Mouse (Mus musculus) right cerebral cortex, adult 2 months (tissue): ENCODE data around the gene Urod.

Source experiments
- DNase-seq, 2 experiments: peaks; one replicate each; pipeline ENCODE4 v3.0.0; 2021 to 2022; ENCODE audit warnings: low spot score in 2 of 2

The Urod gene

GRCm38 (mm10) chr4:116993672-116994621, at the start of gene Urod:
Urod (minus strand) TSS chr4:116994413.
- peak; percentile 95 for DNase-seq

GRCm38 (mm10) chr4:117041283-117041721, 47.1 kb upstream of the Urod start:
- DNase-seq = no peak

DNA sequence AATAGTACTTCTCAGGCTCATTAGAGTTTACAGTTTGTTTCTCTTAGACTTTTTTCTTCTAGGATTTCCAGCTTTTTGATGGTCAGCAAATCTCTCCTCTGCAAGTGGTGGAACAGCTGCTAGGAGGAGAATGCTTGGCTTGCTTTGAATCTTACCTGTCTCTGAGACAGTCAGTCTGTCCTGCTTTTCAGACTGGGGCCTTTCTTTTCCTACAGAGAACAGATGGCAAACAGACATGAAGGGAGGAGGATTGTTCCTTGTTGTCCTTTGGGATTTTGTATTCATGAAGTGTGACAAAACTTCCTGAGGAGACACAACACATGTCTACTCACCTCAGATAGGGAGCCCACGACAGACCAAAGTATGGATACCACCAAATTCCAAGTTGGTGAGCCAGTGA, 46.6 kb upstream of the Urod start:
- DNase-seq = no peak

DNA sequence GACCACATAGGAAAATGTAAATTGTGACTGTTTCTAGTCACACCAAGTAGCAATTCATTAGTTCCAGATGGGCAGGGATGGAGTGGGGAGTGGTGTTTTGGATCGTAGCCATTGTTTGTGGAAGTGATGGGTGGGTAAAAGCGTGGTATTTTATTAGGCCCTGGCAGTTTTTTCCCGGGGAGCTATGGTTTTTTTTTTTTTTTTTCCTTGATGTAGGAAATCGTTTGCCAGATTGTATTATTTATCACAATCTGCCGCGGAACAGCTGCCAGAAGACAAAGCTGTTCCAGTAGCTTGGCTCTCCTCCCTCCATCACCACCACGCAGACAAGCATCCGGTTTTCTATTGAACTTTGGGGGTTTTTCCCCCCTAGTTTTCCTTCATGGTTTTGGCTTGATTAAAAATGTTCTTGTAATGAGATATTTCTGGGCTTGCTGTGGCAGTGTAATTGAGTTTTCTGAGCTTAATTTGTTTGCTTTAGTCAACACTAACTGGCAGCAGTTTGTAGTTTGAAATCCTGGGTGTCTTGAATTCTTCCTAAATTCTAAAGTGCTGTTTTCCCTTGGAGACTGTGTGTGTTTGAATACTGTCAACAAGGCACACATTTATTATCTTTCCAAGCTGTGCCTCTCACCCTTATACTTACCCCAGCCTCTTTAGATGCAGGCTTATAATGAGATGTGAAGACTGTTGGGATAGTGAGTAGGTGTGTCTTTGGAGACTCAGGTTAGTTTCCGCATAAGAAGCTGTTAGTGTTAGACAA, 45.9 kb upstream of the Urod start:
- DNase-seq = peak; percentile 61 to 63

GRCm38 (mm10) chr4:117031105-117031504, 36.9 kb upstream of the Urod start:
- DNase-seq = no peak

DNA sequence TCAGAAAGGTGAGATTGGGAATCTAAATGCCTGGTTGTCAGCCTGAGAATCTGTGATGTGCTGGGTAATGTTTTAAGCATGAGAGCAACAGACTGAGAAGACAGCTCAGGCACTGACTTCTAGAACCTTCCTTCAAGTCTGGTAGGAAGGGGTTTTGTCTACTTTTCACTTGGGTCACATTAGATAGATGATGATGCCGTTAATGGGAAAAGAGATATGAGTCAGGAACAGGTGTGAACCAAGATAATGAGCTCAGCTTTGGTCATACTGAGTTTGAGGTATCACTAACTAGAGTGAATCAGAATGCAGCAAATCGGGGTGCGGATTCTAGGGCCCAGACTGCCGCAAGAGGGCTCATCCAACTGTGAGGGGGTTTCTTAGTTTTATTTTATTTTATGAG, 29.3 kb upstream of the Urod start:
- no peak for DNase-seq

DNA sequence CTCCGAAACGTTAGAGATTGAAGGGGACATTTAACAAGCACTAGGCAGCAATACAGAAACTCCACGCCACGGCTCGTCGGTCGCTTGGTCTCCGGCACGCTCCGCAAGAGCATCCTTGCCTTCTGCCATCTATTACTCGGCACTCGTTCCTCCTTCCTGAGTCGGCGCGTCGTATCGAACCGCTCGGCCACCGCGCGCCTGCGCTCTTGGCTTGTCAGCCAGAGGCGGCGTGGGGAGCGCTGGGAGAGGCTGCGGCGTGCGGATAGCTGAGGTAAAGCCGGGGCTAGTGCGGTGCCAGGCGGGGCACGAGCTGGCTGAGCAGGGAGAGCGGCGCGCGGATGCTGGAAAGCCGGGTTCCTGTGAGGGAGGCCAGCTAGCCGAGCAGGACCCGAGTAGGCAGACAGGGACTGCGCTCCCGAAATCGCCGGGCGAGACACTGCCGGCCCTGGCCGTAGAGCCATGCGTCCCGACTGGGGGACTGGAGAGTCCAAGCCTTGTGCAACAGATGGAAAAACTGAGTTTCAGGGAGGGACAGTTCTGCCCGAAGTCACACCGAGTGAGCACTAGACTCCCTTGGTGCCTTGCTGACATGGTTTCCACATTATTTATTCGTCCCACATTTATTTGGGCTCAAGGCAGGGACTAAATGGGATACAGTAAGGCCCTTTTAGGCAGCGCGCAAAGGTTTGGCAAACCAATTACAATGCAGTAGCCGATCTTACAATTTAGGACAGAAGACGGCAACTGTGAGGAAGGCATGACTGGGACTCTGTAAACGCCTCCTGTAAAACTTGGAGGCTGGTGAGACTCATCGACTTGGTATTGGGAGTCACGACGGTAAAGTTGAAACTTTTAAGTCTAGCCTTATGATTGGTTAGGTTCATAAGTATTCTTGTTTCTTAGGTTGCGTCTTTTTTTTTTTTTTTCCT, 25.3 kb upstream of the Urod start, which contains the start of gene Eif2b3:
Gene Eif2b3 (plus strand): TSS at position 197 of the 929 bp plus-strand sequence.
- peak; percentile 93 to 94 for DNase-seq

DNA sequence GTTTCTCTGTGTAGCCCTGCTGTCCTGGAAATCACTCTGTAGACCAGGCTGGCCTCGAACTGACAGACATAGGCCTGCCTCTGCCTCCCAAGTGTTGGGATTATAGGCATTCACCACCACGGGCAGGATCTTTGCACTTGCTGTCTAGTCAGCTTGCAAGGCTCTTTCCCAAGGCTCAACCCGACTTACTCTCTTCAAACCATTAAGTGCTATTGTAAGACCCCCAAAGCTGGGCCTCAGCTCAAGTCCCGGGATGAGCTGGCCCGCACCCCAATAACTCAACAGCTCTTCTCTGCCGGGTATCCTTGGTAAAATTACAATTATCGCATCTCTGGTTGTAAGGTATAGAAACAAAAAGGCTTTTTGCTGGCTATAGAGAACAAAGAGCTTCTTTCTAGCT, 24.1 kb upstream of the Urod start:
- no peak for DNase-seq

DNA sequence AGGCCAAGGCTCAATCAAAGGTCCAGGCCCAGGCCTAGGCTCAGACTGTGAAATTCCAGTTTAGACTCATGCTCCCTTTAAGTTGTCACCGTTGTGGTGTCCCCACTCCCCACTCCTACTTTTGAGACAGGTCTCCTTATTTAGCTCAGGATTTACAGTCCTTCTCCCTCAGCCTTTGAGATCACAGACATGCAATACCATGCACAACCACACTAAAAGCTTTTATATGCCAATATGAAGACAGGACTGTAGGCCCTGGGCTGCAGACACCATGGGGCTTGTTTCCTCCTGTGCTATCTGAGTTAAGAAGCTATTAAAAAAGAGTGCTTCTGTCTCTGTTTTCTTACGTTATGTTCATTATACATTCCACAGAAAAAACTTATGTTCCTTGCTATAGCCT, 23.5 kb upstream of the Urod start:
- no peak for DNase-seq

GRCm38 (mm10) chr4:117014901-117015415, 20.7 kb upstream of the Urod start:
- no peak for DNase-seq

DNA sequence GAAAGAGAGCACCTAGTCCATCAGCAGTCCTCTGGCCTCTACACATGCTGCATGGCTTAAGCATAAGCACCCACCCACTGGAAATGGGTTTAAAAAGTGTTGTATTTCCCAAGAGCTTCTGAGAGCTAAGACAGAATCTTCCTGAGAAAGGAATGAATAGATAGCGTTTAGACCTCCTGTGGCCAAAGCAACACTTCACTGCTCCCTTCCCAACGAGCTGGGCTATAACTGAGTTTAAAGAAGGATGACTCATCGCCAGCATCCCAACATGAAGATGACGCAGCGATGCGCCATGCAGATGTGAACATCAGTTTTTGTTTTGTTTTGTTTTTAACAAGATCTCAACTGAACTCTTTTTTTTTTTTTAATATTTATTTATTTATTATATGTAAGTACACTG, 19.4 kb upstream of the Urod start:
- DNase-seq = no peak

DNA sequence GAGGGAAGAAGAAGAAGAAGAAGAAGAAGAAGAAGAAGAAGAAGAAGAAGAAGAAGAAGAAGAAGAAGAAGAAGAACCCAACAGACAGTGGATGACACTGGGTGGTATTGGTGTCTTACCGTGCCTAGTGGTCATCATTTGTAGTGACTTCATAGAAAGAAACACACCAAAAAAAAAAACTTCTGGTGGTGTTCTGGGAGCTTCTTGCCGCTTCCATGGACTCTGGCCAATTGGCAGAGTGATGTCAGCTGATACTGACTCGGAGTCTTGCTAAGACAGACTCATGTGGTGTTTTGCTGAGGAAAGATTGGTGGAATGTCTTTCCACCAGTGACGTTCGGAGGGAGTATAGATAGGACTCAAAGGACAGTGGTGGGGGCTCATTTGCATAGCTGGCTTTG, 16.0 kb upstream of the Urod start:
- DNase-seq = no peak

DNA sequence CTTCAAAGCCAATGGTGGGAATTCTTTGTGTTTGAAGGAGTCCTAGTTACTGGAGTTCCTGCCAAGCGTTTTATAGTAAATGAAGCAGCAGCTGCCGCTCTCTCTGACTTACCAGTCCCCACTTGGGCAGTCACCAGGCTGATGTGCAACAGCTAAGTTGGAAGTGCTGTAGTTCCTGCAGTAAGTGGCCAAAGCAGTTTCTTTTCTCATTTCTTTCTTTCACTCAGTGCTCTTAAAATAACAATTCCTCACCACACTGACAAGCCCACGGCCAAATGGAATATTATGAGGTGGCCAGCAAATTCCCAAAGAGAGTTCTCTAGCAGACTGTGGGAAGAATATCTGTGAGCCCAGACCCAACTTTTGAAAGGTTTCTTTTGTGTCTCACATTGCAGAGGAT, 12.8 kb upstream of the Urod start:
- DNase-seq = no peak

GRCm38 (mm10) chr4:117005611-117006400, 11.6 kb upstream of the Urod start:
- DNase-seq = no peak

DNA sequence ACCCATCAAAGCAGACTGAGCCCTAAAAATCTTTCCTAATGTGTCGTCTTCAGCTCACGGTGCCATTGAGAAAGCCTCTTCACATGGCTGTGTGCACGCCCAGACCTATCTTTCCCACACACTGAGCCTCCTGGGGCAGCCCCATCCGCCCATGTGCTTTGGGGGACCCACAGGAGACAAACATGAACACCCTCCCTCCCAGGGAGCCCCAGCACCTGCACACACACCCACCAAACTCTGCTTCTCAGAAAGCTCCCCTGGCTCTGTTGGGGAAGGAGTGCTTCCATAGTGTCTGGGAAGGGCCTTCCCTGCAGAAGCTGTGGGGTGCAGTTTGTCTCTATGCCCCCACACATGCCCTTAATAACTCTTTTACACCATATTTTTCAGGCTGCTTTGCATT, 10.4 kb upstream of the Urod start:
- no peak for DNase-seq

DNA sequence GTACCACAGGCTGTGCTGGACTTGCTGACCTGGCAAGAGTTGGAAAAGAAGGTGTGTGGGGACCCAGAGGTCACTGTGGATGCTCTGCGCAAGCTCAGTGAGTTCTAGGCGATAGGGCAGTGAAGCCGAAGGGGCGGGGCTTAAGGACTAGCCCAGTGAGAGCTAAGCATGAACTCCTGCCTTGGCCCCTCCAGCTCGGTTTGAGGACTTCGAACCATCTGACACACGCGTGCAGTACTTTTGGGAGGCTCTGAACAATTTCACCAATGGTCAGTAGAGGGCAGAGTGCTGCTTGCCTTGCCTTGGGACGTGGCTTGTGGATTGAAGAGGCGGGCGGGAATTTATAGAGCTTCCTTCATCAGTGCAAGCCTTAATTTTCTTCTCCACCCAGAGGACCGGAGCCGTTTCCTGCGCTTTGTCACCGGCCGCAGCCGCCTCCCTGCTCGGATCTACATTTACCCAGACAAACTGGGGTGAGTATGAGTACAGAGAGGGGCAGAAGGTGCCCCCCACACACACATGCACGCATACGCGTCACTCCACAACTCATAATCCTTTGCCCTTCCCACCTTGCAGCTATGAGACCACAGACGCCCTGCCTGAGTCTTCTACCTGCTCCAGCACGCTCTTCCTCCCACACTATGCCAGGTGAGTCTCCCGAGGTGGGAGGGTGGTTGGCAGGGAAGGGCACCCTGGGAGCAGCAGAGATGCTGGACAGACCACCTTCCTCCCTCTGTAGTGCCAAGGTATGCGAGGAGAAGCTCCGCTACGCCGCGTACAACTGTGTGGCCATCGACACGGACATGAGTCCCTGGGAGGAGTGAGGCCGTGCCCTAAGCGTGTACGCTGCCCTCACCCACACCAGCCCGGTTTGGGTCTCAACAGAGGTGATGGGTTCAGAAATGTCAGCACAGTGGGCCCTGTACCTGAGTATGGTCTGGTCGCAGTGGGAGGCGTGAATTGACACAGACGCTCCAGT, 8.6 kb upstream of the Urod start:
- DNase-seq = peak; percentile 68 to 78

- no peak for DNase-seq
Measured at GRCm38 (mm10) chr4:117001957-117002356, 7.7 kb upstream of the Urod start.

- no peak for DNase-seq
Measured at GRCm38 (mm10) chr4:116999513-117000154, 5.4 kb upstream of the Urod start.

GRCm38 (mm10) chr4:116995798-116996135, 1.6 kb upstream of the Urod start:
- DNase-seq = peak in 1 of 2 experiments; percentile 30
